Mouse (Mus musculus) adrenal gland, adult 18-20 months (tissue): ENCODE measurements at regions not wholly inside any gene's neighbourhood (a gene's known extent, or its start where the extent isn't known, plus 50 kb on each side); places are given as distances from the start of the nearest gene placed in this dataset.

Experiments
- DNase-seq, 2 experiments: peaks; one replicate each; pipeline ENCODE4 v3.0.0; 2021 to 2022; ENCODE audit warnings: low spot score in 2 of 2

DNA sequence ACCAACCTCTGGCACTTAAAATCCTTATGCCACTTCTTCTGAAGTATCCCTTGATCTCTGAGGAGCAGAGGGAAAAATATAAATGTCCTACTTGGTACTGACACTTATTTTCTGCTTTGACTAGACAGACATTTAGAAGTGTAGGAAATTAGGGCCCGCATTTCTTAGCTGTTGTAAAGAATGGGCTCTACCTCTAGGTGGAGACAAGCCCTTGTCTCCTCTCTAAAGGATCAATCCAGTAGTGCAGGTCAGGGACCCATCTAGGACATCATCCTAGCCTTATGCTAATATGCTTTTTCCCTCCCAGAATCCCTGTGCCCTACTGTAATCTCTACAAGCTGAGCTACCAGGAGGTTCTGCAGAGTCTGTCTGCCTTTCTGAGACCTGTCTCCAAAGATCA, 541.1 kb downstream of the Plod2 start:
- DNase-seq, result no peak

GRCm38 (mm10) chr9:93098008-93098581, 556.1 kb downstream of the Plod2 start:
- DNase-seq, result no peak

- no peak for DNase-seq
Measured at GRCm38 (mm10) chr9:93130561-93130960, 588.5 kb downstream of the Plod2 start.

DNA sequence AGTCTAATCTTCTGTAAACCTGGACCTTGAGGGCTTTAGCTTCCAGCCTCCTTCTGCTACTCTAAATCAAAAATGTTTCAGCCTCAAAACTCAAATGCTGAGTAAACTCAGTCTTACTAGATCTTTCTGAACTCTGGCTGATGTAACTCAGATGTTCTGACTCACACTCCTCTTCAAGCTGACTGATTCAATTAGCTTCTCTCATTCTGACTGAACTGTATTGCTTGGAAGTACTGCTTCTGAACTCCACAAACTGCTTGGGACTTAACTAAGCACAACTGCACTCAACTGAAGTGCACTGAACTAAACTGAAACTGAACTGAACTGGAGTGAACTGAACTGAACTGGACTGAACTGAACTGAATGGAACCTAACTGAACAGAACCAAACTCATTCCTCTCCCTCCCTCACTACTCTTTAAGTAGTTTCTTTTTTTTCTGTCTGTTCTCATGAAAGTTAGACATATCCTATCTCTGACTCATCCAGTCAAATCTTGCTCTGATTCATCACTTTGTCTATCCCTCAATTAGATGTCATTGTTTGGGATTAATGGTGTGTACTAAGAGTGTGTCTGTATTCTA, 589.7 kb downstream of the Plod2 start:
- DNase-seq, result no peak

- DNase-seq, result no peak
Measured at GRCm38 (mm10) chr9:93136349-93136748, 594.3 kb downstream of the Plod2 start.

GRCm38 (mm10) chr9:93170071-93170470, 628.0 kb downstream of the Plod2 start:
- no peak for DNase-seq

DNA sequence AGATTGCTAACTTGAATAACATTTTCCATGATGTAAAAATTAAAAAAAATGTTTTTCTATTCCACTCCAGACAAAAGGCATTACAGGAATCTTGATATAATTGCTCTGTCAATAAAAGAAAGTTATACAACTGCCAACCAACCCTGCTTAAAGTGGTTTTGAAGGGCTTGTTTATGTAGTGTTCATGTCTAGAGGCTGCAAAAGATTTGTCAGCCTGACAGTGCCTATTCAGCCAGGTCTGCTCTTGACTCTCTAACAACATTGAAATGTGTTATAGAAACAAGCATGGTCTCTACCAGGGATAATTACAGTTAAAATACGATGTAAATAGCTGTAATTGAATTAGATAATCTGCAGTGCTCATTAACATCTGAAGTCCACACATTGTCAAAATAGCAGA, 644.6 kb downstream of the Plod2 start:
- no peak for DNase-seq

DNA sequence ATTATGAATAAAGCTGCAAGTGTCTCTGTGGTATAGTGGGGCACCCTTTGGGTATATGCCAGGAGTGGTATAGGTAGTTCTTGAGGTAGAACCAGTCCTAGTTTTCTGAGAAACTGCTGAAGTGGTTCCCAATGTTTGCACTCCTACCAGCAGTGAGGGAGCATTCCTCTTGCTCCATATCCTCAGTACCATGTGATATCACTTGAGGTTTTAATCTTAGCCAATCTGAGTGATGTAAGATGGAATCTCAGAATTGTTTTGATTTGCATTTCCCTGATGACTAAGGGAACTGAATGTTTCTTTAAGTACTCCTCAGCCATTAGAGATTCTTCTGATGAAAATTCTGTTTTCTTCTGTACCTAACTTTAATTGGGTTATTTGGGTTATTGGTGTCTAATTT, 690.5 kb downstream of the Plod2 start:
- no peak for DNase-seq

DNA sequence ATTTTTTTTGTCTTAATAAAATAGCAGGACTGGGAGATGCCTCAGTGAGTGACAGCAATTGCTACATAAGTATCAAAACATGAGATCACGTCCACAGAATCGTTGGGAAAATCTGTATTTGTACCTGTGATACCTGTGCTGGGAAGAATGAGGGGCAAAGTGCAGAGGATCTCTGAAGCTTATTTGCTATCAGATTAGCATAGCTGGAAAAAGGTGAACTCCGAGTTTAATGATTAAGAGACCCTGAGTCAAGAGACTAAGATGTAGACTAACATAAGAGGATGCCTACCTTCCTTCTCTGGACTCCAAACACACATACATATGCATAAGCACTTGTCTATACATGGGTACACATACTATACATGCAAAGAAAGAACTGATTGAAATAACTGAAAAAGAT, 710.1 kb downstream of the Plod2 start:
- no peak for DNase-seq

- no peak for DNase-seq
Measured at GRCm38 (mm10) chr9:93297332-93297731, 755.3 kb downstream of the Plod2 start.

DNA sequence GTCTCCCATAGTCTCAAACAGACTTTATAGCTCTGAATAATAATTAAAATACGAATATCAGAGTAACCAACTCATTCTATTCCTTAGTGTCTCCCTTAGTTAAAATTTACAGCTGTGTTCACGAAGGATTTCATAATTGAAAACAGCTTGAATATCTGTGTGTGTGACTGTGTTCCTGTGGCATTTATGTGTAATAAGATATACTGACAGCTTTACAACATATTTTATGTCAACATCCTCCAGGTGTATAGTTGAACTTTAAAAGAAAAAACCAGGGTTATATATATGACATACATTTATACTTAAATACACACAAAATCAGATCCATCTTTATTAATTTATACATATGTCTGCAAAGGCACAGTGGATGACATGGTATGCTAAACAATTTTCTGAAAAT, 764.7 kb downstream of the Plod2 start:
- DNase-seq, result no peak

- no peak for DNase-seq
Measured at GRCm38 (mm10) chr9:93328997-93329682, 787.1 kb downstream of the Plod2 start.
